Mouse (Mus musculus) CD4-positive, CD25-positive, alpha-beta regulatory T cell, adult 9 weeks (primary cell): ENCODE measurements around the gene Notch4. TPM values are rescaled to one million over a fixed set of nuclear protein-coding genes. Genes with fewer than 3 reads are reported as not detected.

Experiments
- polyA plus RNA-seq: library from polyadenylated mRNA; unstranded; fragments of 100-300 nt; shearing (Covaris generic); gene quantifications from one replicate; pipeline ENCODE4 v1.2.1, GENCODE M21; 2017

Notch4 gene
- 0.48 TPM for polyA plus RNA-seq

DNA sequence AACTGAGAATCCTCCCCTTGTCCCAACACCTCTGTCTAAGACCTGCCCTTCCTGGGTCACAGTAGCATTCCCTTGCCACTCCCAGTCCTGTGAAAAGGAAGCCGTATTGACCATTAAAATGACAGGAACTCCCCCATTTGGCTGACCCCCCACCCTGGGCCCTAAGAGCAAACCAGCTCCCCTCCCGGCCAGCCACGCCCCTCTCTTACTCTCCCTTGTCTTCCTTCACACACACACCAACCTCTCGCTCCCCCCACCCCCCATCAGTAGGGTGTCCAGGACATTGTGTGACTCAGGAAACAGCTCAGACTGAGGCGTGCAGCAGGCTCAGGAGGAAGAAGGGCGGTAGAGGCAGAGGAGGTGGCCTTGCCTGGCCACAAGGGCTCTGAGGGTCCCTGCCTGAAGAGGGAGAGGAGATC, at the start of gene Notch4:
TSS of gene Notch4 (plus strand) at position 266 of the 419 bp plus-strand sequence.

DNA sequence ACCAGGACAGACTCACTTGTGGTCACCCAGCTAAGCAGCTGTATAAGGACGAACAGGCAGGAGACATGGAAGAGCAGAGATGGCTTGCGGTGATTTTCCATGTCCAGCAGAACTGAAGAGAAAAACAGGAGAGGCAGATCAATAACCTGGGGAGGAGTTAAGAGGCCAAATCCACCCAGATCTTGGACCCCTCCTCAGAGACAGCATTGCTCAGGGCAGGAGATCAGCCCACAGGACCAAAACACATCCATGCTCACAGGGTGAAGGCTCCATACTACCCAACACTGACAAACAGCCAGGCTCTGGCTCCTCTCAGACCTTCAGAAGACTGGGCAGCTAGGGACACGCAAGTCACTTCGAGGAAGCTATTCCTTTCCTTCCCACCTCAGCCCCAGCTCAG, 46.8 kb upstream of the Notch4 start, which contains the start of gene Btnl6:
TSS of gene Btnl6 (minus strand) at position 101 of the 400 bp plus-strand sequence.

DNA sequence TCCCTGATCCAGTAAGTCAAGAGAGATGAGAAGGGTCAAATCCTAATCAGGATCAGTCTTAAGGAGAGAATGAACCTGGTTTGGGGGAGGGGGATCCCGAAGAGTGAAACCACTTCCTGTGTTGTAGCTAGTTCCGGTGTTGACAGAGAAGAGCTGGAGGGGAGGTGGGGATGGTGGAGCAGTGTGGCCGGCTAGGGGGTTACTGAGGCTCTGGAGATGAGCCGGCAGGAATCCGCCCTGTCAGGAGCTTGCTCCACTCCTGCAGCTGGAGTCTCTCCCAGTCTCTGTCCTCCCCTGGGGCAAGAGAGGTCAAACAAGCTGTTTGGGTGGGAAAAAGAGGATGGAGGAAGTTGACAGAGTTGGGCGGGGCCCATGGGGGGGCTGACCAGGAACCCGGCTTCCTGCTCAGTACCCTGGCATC, 25.6 kb downstream of the Notch4 start, which contains the start of gene Gpsm3:
TSS of gene Gpsm3 (plus strand) at position 126 of the 421 bp plus-strand sequence.

DNA sequence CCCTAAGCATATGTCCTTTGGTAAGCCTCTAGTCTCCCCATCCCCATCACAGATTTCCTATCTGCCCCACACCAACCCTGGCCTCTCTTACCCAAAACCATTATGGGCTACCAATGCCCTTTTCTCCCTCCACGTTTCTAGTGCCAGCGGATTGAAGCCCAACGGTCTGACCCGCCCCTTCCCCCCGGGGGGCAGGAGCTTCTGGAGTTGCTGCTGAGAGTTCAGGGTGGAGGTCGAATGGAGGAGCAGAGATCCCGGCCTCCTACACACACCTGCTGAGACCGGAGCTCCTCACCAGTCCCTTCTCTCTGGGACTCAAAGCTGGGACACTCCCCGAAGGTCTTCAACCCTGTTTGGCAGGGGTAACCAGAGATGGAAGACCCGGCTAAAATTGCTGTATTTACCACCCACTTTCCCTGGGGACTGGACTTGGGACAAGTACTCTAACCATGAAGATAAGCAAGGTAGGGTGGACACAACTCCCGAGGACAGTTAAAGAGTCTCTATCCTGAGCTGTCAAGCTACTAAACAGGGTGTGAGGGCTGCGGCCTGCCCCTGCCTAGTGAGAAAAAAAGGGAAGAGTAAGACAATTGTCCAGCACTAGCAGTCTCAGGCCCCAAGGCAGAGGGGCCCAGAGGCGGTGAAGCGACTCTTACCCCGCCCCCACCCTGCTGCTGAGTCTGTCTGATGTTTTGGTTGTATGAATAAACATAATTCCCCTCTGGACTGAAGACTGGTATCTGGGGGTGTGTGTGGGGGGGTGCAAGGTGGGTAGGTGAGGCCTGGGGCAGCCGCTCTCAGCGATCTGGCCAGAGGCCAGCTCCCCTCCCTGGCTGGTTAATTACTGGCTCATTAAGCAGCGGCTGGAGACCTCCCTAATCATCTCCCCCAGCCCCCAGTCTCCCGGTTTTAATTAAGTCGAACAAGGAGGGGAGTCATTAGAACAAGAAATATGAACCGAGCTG, 27.2 kb downstream of the Notch4 start, which contains the start of gene Pbx2:
TSS of gene Pbx2 (plus strand) at position 238 of the 965 bp plus-strand sequence.

DNA sequence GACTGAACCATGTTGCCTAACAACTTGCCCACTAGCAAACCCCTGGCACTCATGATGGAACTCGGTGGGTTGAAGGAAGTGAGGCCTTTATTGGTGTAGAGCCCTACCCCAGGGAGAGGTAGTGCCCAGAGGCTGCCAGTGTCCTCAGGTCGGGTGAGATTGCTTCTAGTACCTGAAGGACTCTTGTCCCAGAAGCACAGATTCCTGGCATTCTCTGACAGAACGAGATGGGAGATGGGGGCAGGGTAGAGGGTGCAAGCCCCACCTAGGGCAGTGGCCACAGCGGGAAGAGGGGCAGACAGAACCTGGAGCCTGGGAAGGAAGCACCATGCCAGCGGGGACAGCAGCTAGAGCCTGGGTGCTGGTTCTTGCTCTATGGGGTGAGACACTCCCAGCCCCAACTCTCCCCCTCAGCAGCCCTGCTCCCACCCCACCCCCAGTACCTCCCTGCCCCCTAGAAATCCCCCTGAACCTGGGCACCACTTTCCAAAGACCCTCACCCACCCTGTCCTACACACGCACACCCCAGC, 33.6 kb downstream of the Notch4 start, which contains the start of gene Ager:
TSS of gene Ager (plus strand) at position 297 of the 530 bp plus-strand sequence.

DNA sequence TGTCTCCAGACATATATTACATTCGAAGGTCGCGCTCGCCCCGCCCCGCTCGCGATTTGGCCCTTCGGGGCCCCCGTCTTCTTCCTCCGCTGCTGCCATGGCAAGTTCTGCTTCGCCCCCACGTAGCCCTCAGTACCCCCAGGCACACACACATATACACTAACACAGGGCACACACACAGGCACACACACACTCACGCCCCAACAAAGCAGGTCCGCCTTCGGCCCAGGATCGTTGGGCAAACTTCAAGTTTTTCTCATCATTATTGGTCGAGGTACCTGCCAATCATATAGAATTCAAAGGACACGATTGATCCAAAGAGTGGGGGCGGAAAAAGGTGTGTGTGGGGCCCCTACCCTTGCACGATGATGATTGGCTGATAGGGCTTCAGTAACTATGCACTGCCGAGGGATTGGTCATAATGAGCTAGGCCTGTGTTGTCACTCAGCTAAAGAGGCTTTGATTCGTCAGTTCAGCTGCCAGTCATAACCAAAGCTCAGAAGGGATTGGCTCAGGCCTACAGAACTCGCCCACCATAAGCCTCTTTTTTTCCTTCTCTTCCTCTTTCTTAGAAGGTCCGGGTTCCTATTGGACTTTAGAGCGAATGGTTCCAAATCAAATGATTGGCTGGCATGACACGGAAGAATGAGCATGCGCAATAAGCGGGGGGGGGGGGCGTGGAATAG, 39.5 kb downstream of the Notch4 start, which contains the start of gene Rnf5:
TSS of gene Rnf5 (minus strand) at position 316 of the 686 bp plus-strand sequence.

DNA sequence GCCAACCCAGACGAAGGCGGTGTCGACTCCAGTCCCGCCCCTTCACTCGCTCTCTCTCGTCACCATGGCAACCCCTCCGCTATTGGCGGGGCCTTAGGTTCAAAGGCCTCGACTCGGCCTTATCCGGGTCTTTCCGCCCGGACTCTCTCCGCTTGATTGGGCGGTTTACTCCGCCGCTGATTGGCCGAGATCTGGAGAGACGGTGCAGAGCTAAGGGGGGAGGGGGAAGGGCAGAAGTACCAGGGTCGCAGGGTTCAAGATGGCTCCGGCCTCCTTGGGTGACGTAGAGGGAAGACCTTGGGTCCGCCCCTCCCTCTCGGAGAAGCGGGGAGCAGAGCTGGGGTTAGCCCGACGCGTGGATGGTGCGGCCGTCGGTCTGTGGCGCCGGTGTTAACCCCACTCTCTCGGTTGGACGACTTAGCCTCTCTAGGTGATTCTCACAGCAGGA, 40.0 kb downstream of the Notch4 start, which contains the start of gene Agpat1:
TSS of gene Agpat1 (plus strand) at position 202 of the 448 bp plus-strand sequence.

DNA sequence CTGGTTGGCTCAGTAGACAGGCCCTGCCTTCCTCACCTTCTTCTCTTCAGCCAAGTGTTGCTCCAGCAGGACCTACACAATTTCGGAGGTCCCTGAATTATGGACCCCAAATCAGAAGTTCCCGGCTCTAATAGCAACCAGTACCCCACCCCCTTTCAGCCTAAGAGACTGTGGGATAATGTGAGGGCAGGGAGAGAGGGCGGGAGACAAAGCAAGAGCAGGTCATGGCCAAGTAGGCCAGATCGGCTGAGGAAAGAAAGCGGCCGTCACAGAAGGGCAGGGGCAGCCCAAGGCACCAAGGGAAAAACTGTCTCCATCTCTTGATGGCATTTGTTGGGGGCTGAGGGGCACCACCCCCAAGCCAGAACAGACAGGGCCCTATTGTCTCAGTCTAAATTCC, 51.8 kb downstream of the Notch4 start, which contains the start of gene Egfl8:
TSS of gene Egfl8 (minus strand) at position 101 of the 400 bp plus-strand sequence.

DNA sequence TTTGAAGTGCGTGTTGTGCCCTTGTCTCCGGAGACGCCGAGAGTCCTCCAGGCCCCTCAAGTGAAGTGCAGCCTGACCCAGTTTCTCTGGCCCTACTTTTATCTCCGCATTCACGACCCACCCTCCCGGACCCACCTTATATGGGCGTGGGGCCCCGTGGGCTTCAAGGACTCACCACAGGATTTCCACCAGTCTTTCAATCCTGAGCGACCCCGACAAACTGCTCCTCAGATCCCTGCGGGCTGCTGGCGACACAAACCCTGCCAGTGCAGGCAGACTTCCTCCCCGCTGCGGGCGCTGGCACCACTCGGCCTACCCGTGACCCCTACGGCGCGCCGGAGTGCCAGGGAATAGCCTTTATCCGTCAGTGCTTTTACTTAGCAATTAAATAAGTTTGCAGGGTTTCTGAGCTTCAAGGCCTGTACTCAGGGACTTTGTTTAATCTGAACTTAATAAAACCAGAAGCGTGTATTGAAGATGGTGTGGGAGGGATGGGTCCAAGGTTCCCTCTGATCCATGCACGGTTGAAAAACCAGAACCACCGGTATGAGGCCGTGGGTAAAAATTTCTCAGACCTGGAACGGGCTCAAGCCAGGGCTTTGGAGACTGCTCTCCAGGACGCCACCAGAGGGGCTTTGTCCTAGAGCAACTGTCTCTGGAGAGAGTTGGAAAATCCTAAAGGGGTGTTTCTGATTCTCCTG, 64.0 kb downstream of the Notch4 start, which contains the start of gene Ppt2:
TSS of gene Ppt2 (minus strand) at position 568 of the 701 bp plus-strand sequence.

DNA sequence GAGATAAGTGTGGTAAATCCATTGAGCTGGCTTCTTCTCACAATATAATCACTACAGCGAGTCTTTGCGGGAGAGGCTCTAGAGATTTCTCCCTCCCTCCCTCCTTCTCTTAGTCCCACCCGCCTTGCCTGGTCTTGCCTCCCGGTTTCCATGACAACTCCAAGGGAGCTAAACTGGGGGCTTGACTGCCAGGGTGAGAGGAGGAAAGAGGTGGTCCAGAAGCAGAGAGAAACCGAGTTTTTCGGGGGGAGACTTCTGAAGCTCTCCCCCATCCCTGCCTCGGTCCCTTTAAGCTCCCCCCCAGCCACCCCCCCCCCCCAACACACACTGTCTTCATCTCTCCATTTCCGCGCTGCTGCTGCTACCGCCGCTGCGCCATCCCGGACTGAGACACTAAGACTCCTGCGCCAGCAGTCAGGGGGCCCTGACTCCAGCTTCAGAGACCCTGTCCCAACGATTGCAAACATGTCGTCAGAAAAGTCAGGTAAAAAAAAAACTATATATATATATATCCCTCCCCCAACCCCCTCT, 65.2 kb downstream of the Notch4 start, which contains the start of gene Prrt1:
TSS of gene Prrt1 (plus strand) at position 313 of the 531 bp plus-strand sequence.

Other genes starting within 250 kb of the Notch4 start
- 0.07 TPM for gene H2-Eb2, start 238.6 kb upstream of the Notch4 start, polyA plus RNA-seq
- gene Btnl2, start 209.4 kb upstream of the Notch4 start, polyA plus RNA-seq, result 0.46 TPM
- gene Btnl1, start 187.1 kb upstream of the Notch4 start, polyA plus RNA-seq, result not detected
- 2.0 TPM for gene BC051142, start 165.4 kb upstream of the Notch4 start, polyA plus RNA-seq
- gene Btnl4, start 87.0 kb upstream of the Notch4 start, polyA plus RNA-seq, result not detected
- gene Btnl6, start 46.9 kb upstream of the Notch4 start, polyA plus RNA-seq, result not detected
- 354 TPM for gene Gpsm3, start 25.5 kb downstream of the Notch4 start, polyA plus RNA-seq
- 11.9 TPM for gene Pbx2, start 27.0 kb downstream of the Notch4 start, polyA plus RNA-seq
- gene Ager, start 33.6 kb downstream of the Notch4 start, polyA plus RNA-seq, result 4.2 TPM
- gene Rnf5, start 39.4 kb downstream of the Notch4 start, polyA plus RNA-seq, result 114 TPM
- 25.7 TPM for gene Agpat1, start 40.0 kb downstream of the Notch4 start, polyA plus RNA-seq
- gene Egfl8, start 51.7 kb downstream of the Notch4 start, polyA plus RNA-seq, result 3.9 TPM
- gene Ppt2, start 64.2 kb downstream of the Notch4 start, polyA plus RNA-seq, result 26.8 TPM
- 2.9 TPM for gene Prrt1, start 65.3 kb downstream of the Notch4 start, polyA plus RNA-seq
- gene Fkbpl, start 80.5 kb downstream of the Notch4 start, polyA plus RNA-seq, result 6.2 TPM
- gene Atf6b, start 82.9 kb downstream of the Notch4 start, polyA plus RNA-seq, result 61.4 TPM
- not detected for gene Tnxb, start 106.3 kb downstream of the Notch4 start, polyA plus RNA-seq
- 0.07 TPM for gene C4b, start 179.6 kb downstream of the Notch4 start, polyA plus RNA-seq
- gene Cyp21a1, start 240.3 kb downstream of the Notch4 start, polyA plus RNA-seq, result not detected